Mouse (Mus musculus): ENCODE data around the gene Fam169a.

- TF ChIP-seq CTCF (IDR thresholded peaks at IDR 0.05; ENCODE audit: extremely low read depth, insufficient read depth, low read length): no peak
- no peak for TF ChIP-seq POLR2A (IDR thresholded peaks at IDR 0.05; ENCODE audit: extremely low read depth, insufficient read depth, low read length)
These were observed 37.0 kb upstream of the Fam169a start for GRCm38 (mm10) chr13:97030075-97030474.
